Mouse (Mus musculus): Measurements from ENCODE around the gene Olfr651.
A peak's percentile ranks its signal among the peaks of the same experiment; 100 is the strongest.
"Not testable (repeated sequence)": the region's sequence is repeated elsewhere in the genome, so short reads cannot be mapped to it uniquely, and the experiment has no call there.

Gene Olfr651

DNA sequence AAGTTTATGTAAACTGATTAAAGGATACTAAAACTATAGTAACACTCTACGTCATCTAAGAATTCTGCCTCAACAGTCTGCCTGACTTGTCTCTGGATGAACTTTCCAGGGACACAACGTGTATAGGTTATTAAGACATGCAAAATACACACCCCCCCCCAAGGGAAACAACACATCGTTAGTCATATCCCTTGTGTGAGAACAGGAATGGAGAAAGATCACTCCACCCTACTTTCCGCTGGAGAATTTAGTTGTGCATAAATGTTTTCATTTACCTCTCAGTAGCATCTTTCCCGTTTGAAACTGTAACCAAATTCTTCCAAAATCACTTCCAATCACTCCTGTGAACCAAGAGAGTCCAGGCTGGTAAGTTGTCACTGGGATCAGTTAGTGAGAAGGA, at the start of gene Olfr651:
Gene Olfr651, plus strand, starts transcription at position 301 of the 400 bp plus-strand sequence.
- DNase-seq (ENCODE audit: low spot score in 2 of 2), result no peak

DNA sequence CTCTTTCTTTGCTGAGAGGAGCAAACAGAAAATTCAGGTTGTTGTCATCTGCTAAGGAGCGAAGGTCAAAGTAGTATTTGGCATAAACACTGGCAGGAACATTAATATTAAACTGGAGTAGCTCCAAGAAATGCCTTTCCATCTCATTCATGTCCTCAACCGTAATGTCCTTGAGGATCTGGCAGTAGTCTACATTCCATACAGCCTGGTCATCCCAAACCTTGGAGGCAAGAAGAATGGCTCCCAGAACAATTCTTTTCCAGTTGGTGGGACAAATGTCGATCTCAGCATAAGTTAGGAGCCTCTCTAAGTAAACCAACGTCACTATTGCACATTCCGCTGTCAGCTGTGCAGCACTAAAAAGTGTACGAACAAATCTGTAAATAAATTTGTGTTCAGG, 48.7 kb upstream of the Olfr651 start:
- DNase-seq (ENCODE audit: low spot score in 2 of 2), result not testable (repeated sequence)

DNA sequence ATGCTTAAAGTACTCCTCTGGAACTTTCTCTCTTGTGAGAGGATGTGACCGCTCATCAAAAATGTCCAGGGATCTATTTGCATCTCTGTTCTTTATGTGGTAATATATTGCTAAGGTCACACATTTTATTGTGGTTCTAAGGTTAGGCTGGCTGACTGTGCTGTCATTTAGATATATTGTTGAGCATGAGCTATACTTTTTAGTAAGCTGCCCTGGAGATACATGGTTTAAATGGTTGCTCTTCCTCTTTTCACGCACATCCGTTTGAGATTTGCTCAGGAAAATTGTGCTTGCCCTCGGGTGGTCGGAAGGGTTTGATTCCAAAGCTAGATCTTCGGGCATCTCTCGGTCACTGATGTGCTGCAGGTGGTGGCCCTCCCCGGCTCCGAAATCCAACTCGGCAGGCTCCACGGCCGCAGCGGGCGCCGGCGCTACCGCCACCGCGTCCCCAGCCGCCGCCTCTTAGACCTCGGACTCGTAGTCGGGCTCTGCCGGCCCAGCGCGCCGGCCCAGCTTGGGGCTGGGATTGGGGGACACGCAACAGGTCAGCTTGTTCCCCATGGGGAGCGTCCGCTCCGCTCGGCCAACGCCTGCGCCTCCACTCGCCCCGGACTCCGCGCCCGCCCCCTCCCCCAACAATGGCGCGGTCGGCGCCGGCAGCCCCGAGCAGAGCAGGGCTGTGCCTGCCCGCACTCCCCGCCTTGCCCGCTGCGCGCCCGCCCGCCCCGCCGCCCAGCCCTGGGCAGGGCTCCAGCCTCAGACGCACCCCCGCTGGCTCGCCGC, 48.2 kb upstream of the Olfr651 start:
- DNase-seq (ENCODE audit: low spot score in 2 of 2), result peak in 1 of 2 experiments; percentile 17

DNA sequence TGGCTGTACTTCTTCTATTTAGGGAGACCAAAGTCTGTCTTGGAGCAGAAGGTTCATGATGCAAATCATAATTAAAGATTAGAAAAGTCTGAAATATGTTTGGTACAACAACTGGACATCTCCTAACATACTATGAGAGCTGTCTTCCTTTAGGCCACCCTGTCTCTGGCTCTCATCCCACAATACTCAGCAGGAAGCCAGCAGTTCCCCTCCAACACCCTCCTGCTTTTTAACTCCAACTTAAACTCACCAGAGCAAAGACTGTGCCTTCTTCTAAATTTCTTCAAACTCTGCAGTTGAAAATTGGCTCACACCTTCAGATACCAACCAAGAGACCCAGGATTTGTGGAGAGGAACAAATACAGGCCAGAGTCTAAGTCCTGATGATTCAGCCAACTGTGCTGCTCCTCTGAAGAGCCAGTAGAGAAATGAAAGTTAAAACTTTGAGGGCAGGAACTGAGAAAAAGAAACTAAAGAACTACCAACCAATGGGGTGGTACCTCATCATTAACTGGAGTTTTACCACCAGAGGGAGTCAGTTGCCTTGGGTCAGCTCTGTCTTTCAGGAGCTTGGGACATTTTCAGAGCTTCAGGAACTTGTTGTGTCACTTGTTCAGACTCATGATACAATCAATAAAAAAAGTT, 42.4 kb upstream of the Olfr651 start, which contains the start of gene Trim30d:
Gene Trim30d, minus strand, starts transcription at position 429 of the 645 bp plus-strand sequence.
- DNase-seq (ENCODE audit: low spot score in 2 of 2), result not testable (repeated sequence)

DNA sequence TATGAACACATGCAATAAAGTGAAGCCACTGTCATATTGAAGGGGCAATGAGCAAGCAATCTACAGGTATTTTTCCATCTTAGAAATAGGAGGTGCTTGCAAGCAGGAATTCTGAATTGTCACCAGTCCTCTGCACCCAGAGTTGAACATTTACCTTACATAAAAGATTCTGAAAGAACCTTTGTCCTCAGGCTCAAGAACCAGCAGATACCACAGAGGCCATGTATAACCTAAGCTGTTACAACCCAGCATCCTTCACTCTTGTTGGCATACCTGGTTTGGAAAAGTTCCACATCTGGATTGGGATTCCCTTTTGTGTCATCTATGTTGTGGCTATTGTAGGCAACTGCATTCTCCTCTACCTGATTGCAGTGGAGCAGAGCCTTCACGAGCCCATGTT, 2.8 kb downstream of the Olfr651 start:
- no peak for DNase-seq (ENCODE audit: low spot score in 2 of 2)

DNA sequence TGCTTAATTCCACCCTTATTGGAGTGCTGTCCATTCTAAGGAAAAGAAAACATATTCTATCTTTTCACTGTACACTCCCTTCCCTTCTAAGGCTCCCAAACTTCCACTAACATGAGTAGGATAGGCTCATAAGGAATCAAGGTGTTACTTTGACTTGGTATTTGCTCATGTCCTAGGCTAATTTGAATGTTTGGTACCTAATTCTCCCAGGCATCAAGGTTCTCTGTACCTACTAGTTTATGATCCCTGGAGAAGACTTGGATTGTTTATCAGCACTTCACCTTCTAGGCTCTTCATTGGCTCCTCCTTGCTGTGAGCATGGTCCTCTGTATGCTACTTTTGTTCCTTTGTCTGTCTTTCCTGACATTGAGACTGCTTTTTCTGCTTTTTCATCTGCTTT, 10.7 kb downstream of the Olfr651 start, which contains the start of gene Olfr652:
Gene Olfr652, plus strand, starts transcription at position 301 of the 400 bp plus-strand sequence.
- no peak for DNase-seq (ENCODE audit: low spot score in 2 of 2)

DNA sequence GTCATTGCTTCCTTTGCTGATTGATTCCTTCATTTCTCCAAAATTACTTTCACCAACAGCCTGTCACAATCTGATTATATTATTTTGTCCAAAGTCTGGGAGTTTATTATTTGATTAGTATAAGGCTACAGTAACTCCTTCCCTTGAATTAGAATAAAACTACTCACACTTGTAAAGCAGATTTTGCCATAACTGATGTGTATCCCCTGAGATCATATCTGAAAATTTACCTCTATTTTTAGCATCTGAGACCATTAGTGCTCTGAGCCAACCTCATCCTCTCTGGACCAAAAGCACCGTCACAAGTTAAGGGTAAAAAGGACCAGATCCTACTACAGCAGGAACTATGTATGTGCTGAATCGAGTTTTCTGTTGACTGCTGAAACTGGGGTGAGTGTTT, 27.1 kb downstream of the Olfr651 start, which contains the start of gene Olfr653:
Gene Olfr653, plus strand, starts transcription at position 301 of the 400 bp plus-strand sequence.
- no peak for DNase-seq (ENCODE audit: low spot score in 2 of 2)

DNA sequence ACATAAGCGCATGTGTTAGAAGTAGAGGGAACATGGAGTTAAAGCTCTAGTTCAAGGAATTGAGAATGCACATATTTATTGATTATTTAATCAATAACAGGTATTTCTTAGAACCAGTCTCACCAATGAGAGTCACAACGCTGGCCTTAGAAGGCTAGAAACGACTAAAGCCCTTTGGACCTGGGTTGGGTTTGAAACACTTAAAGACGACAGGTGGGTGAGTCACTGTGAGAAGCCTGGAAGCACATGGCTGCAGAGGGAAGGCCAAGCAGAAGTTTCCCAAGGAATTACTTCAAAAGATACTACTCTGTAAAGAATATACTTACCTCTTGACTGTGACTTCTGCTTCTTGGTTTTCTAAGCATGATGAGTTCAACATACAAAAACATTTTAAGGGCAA, 30.9 kb downstream of the Olfr651 start:
- DNase-seq (ENCODE audit: low spot score in 2 of 2), result no peak

DNA sequence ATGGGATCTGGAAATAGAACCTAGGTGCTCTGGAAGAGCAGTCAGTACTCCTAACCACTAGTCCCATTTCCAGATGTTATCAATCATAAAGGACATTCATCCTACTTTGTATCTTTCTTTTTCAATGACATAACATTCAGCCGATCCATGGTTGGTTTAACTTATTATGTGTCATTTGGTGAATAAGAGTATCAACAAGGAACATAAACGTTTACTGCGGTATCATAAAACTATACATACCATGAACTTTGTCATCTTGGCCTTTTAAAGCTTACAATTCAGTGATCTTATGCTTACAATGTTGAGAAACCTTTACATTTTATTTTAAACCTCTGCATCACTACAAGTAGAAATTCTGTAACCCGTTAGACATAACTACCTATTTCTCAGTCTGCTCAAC, 31.5 kb downstream of the Olfr651 start:
- no peak for DNase-seq (ENCODE audit: low spot score in 2 of 2)

DNA sequence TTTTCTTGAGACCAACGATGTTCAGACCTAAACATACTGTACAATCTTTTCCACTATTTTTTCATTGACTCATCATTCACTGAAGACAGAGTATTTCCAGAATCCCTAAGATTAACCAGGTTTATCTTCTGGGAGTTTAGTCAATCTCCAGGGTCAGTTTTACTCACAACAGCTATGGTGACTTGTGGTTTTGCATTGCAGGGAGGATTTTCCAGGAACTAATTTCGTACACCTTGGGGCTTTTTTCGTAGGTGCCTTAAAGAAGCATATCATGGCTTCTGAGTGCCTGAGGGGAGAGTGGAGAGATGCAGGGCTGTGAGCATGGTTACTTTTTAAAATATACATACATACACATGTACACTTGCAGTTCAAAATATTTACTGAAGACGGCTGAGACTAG, 36.8 kb downstream of the Olfr651 start, which contains the start of gene Olfr654:
Gene Olfr654, plus strand, starts transcription at position 301 of the 400 bp plus-strand sequence.
- no peak for DNase-seq (ENCODE audit: low spot score in 2 of 2)

DNA sequence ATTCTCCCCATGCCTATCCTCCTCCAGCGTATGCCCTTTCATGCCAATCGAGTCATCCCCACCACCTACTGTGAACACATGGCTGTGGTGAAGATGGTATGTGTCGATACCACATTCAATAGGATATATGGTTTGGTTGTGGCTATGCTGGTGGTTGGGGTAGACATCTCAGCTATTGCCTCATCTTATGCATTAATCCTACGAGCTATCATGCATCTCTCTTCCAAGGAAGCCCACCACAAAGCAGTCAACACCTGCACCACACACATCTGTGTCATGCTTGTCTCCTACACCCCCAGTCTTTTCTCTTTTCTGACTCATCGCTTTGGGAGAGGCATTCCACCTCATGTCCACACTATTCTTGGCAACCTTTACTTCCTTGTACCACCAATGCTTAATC, 38.3 kb downstream of the Olfr651 start:
- no peak for DNase-seq (ENCODE audit: low spot score in 2 of 2)

DNA sequence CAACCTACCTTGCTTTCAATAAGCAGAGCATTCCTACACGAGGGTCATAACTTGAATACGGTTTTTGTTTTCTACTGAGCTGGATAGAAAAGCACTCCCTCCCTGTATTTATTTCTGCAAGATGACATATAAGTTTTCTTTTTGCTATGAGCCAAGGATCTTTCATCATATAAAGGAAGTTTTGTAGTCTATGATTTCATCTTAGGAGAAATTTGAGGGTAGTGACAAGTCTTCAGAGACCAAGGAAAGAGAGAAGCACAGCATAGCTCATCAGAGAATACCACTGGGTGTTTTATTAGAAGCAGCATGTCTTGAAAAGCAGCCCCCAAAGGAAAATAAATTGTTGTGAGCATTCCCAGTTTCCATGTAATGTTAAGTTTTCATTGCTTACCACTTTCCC, 51.7 kb downstream of the Olfr651 start, which contains the start of gene Olfr655:
Gene Olfr655, minus strand, starts transcription at position 101 of the 400 bp plus-strand sequence.
- no peak for DNase-seq (ENCODE audit: low spot score in 2 of 2)

DNA sequence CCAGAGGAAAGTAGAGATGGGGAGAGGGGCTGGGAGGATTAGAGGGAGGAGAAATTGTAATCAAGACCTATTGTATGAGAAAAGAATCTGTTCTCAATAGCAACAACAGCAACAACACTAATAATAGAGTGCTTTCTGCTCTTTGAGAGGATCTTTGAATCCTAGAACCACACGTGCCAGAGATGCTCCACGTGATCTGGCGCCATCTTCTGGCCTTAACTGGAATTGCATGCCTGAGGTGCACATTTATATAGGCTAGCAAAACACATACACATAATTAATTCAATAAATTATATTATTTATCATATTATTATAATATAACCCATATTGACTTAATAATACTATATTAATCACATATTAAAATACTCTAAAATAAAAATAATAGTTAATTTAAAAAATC, 53.2 kb downstream of the Olfr651 start:
- peak; percentile 35 to 71 for DNase-seq (ENCODE audit: low spot score in 2 of 2)

Data from spleen, postnatal 10 days (tissue).